Mouse (Mus musculus): ENCODE measurements around the gene Scgb1b12. TPM values are rescaled to one million over a fixed set of nuclear protein-coding genes. Genes with fewer than 3 reads are reported as not detected.
"Not testable (repeated sequence)": the region's sequence is repeated elsewhere in the genome, so short reads cannot be mapped to it uniquely, and the experiment has no call there.

Scgb1b12 gene
- not detected in 2 replicates for polyA plus RNA-seq (2012; rRNA removed)

GRCm38 (mm10) chr7:32333882-32334281 lies at the start of gene Scgb1b12:
Gene Scgb1b12, plus strand, starts transcription at chr7:32334182.
- not testable (repeated sequence) for DNase-seq (ENCODE audit: low spot score)

- DNase-seq (ENCODE audit: low spot score): not testable (repeated sequence)
Observed at GRCm38 (mm10) chr7:32327145-32327544, 6.8 kb upstream of the Scgb1b12 start, which contains the start of gene Scgb2b12. Gene Scgb2b12, minus strand, starts transcription at chr7:32327245.

Other genes starting within 250 kb of the Scgb1b12 start
- not detected in 2 replicates for gene Scgb1b10, start 233.3 kb upstream of the Scgb1b12 start, polyA plus RNA-seq (2012; rRNA removed)
- not detected in 2 replicates for gene Scgb2b11, start 123.0 kb upstream of the Scgb1b12 start, polyA plus RNA-seq (2012; rRNA removed)
- not detected in 2 replicates for gene Scgb1b11, start 111.3 kb upstream of the Scgb1b12 start, polyA plus RNA-seq (2012; rRNA removed)
- gene Scgb2b12, start 6.9 kb upstream of the Scgb1b12 start, polyA plus RNA-seq (2012; rRNA removed): not detected in 2 replicates
- gene Scgb1b29, start 107.4 kb downstream of the Scgb1b12 start, polyA plus RNA-seq (2012; rRNA removed): not detected in 2 replicates